Mouse (Mus musculus) urinary bladder, postnatal 0 days (tissue): Measurements from ENCODE around the gene Tex19.2. TPM values are rescaled to one million over a fixed set of nuclear protein-coding genes. Genes with fewer than 3 reads are reported as not detected.

ENCODE experiments used
- polyA plus RNA-seq: library from polyadenylated mRNA; unstranded; fragments of >200 nt; fragmentation: Nextera tagmentation; extraction: Ambion mirVana; gene quantifications from 2 replicates; pipeline ENCODE4 v1.2.1, GENCODE M21; 2015

Gene Tex19.2
- not detected in 2 replicates for polyA plus RNA-seq

GRCm38 (mm10) chr11:121118577-121118976 lies at the start of gene Tex19.2:
TSS of gene Tex19.2 (minus strand) at chr11:121118677.

GRCm38 (mm10) chr11:121159971-121160370 lies 41.5 kb upstream of the Tex19.2 start, which contains the start of gene Uts2r:
TSS of gene Uts2r (plus strand) at chr11:121160271.

DNA sequence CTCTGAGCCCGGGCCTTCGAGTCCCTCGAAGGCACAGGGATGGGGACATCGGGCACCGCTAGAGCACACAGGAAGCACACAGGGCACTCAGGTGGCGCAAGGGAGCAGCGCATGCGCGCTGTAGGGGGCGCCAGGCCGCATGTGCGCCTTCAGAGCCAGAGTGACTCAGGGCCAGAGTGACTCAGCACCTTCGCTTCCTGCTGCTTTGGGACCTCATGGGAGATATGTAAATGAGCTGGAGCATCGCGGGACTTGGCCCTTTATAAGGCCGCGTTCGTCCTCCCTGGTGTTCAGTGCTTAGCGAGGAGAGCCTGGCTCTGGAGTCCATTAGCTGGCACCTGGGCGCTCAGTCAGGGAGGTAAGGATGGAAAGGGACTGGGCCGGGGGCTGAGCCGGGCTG lies 27.4 kb upstream of the Tex19.2 start, which contains the start of gene Tex19.1:
Tex19.1 (plus strand) TSS at position 279 of the 400 bp plus-strand sequence.

GRCm38 (mm10) chr11:121081120-121081519 lies 37.4 kb downstream of the Tex19.2 start, which contains the start of gene Sectm1a:
TSS of gene Sectm1a (minus strand) at chr11:121081220.

Other genes starting within 250 kb of the Tex19.2 start
- 1.7 and 2.3 TPM in 2 replicates for gene Ccdc57, start 185.8 kb downstream of the Tex19.2 start, polyA plus RNA-seq
- 109 and 117 TPM in 2 replicates for gene Slc16a3, start 170.2 kb downstream of the Tex19.2 start, polyA plus RNA-seq
- 69.5 and 78.5 TPM in 2 replicates for gene Csnk1d, start 127.3 kb downstream of the Tex19.2 start, polyA plus RNA-seq
- gene Cd7, start 79.3 kb downstream of the Tex19.2 start, polyA plus RNA-seq: not detected in 2 replicates
- 0.11 TPM in 2 replicates for gene Sectm1b, start 55.1 kb downstream of the Tex19.2 start, polyA plus RNA-seq
- gene Sectm1a, start 37.5 kb downstream of the Tex19.2 start, polyA plus RNA-seq: 0.10 TPM in 1 of 2 replicates, not detected in the other
- 0.15 TPM in 1 of 2 replicates, not detected in the other for gene Tex19.1, start 27.5 kb upstream of the Tex19.2 start, polyA plus RNA-seq
- not detected in 2 replicates for gene Uts2r, start 41.6 kb upstream of the Tex19.2 start, polyA plus RNA-seq
- 5.7 and 5.8 TPM in 2 replicates for gene Hexdc, start 85.8 kb upstream of the Tex19.2 start, polyA plus RNA-seq
- 15.5 and 16.6 TPM in 2 replicates for gene Ogfod3, start 86.0 kb upstream of the Tex19.2 start, polyA plus RNA-seq
- gene Cybc1, start 110.6 kb upstream of the Tex19.2 start, polyA plus RNA-seq: 32.2 and 34.3 TPM in 2 replicates
- 19.2 and 20.9 TPM in 2 replicates for gene Narf, start 118.6 kb upstream of the Tex19.2 start, polyA plus RNA-seq
- 3.7 and 4.3 TPM in 2 replicates for gene Foxk2, start 141.3 kb upstream of the Tex19.2 start, polyA plus RNA-seq
- 53.4 and 56.5 TPM in 2 replicates for gene Wdr45b, start 235.8 kb upstream of the Tex19.2 start, polyA plus RNA-seq